Mouse (Mus musculus): ENCODE results near the gene Tiprl. TPM values are rescaled to one million over a fixed set of nuclear protein-coding genes. Genes with fewer than 3 reads are reported as not detected.

Gene Tiprl
- total RNA-seq, 2 experiments from 2014 or later = 60.8 to 62.5 TPM

- no peak for DNase-seq (ENCODE audit: low spot score in 2 of 2)
Observed at GRCm38 (mm10) chr1:165203488-165204035, 33.2 kb downstream of the Tiprl start.

DNA sequence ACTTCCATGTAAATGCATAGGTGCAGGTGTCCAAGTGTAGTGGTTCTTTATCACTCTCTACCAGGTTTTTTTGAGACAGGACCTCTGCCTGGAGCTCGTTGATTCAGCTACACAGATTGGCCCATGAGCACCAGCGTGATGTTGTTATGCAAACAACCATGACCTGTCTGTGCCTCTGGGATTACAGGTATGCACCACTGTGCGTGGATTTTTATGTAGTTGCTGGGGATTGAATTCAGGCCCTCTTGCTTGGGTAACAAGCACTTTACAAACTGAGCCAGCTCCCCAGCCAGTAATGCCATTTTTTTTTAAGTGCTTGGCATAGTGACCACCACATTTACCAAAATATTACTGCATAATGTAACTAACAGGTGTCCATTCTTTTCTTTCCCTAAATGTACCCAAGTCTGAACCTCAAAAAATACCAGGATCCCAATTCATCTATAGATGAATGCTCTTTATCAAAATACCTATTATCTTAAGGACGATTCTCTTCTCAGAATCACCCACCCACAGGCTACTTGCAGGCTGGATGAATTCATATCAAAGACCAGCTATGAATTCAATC is 35.3 kb downstream of the Tiprl start:
- DNase-seq (ENCODE audit: low spot score in 2 of 2) = no peak

GRCm38 (mm10) chr1:165200748-165201147 is 36.0 kb downstream of the Tiprl start:
- DNase-seq (ENCODE audit: low spot score in 2 of 2) = no peak

- no peak for DNase-seq (ENCODE audit: low spot score in 2 of 2)
Observed at GRCm38 (mm10) chr1:165199639-165200038, 37.2 kb downstream of the Tiprl start.

- DNase-seq (ENCODE audit: low spot score in 2 of 2) = no peak
Observed at GRCm38 (mm10) chr1:165198951-165199350, 37.8 kb downstream of the Tiprl start.

DNA sequence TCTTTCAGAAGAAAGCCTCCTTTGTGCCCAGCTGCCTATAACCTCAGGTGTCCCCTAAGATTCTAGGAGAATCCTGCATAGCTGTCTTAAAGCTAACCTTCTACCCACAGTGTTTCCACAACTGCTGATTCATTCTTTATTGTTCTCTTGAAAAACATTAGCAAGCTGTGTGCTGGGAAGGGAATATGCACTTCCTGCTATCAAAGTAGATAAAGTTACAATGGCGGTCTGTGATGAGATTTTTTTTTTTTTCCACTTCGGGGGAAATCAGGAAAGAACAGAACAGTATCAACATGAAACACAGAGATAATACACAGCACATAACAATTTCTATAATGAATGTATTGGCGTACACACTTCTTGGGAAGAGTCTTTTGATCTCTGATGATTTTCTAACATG is 38.9 kb downstream of the Tiprl start:
- DNase-seq (ENCODE audit: low spot score in 2 of 2) = no peak

GRCm38 (mm10) chr1:165195396-165195960 is 41.3 kb downstream of the Tiprl start:
- DNase-seq (ENCODE audit: low spot score in 2 of 2) = no peak

- DNase-seq (ENCODE audit: low spot score in 2 of 2) = no peak
Observed at GRCm38 (mm10) chr1:165194662-165195013, 42.2 kb downstream of the Tiprl start.

- DNase-seq (ENCODE audit: low spot score in 2 of 2) = peak; percentile 60 to 61
Observed at GRCm38 (mm10) chr1:165193880-165194661, 42.7 kb downstream of the Tiprl start, which contains the start of gene Sft2d2. Sft2d2 (minus strand) TSS chr1:165194438.

GRCm38 (mm10) chr1:165193426-165193825 is 43.4 kb downstream of the Tiprl start:
- DNase-seq (ENCODE audit: low spot score in 2 of 2) = no peak

DNA sequence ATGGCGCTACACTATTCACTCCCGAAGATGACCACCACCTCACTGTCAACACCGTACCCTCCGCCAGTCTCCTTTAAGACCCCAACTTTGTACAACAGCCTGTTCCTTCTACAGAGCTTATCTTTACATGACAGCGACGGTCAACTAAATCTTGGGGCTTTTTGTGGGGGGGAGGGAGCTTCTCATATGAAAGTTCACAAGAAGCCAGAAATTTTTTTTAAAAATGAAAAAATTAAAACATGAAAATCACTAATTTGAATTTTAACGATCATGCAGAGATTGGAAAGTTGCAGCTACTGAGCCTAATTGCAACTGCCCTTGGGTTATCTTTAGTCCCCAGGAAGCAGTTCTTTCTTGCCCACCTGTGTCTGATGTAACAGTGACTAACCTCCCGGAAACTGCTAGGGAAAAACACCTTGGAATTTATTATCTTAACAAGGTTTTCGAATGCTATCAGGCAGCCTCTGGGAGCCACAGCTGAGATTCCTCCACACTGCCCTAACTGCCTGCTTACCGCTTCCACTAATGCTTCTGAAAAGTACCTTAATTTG is 44.0 kb downstream of the Tiprl start:
- no peak for DNase-seq (ENCODE audit: low spot score in 2 of 2)

- no peak for DNase-seq (ENCODE audit: low spot score in 2 of 2)
Observed at GRCm38 (mm10) chr1:165192102-165192501, 44.7 kb downstream of the Tiprl start.

DNA sequence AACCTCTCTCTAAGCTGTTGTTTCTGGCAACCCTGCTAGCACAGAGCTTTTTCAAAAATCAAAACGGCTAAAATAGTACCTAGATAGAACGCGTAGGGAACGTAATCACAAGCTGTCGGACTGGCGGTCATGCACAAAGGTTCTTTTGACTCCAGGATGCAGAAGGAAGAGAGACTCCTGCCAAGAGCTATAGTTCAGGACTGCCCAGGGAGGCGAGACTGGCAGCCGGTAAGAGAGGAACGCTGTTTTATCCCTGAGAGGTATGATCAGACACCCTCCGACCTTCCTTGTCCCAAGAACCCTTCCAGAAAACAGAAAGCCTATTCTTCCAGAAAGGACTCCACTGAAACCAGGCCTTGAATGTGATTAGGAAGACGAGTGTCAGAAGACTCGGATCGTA is 45.2 kb downstream of the Tiprl start:
- DNase-seq (ENCODE audit: low spot score in 2 of 2) = peak in 1 of 2 experiments; percentile 4

GRCm38 (mm10) chr1:165190571-165191273 is 46.1 kb downstream of the Tiprl start:
- no peak for DNase-seq (ENCODE audit: low spot score in 2 of 2)

DNA sequence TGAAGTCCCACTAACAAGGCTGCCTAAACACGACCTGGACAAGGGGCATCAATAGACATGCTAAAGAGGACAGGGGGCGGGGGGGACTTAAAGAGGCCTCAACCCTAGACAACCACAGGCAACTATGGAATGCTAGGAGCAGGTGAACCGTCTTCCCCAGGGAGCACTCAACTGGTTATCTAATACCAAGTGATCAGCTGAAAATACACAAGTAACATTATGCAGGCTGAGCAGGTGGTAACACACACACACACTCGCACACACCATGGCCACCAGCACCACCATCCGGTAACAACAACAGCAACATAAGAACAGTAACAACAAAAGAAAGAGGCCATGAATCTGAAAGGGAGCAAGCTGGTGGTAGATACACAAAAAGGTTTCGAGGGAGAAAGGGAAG is 46.7 kb downstream of the Tiprl start:
- DNase-seq (ENCODE audit: low spot score in 2 of 2) = no peak

DNA sequence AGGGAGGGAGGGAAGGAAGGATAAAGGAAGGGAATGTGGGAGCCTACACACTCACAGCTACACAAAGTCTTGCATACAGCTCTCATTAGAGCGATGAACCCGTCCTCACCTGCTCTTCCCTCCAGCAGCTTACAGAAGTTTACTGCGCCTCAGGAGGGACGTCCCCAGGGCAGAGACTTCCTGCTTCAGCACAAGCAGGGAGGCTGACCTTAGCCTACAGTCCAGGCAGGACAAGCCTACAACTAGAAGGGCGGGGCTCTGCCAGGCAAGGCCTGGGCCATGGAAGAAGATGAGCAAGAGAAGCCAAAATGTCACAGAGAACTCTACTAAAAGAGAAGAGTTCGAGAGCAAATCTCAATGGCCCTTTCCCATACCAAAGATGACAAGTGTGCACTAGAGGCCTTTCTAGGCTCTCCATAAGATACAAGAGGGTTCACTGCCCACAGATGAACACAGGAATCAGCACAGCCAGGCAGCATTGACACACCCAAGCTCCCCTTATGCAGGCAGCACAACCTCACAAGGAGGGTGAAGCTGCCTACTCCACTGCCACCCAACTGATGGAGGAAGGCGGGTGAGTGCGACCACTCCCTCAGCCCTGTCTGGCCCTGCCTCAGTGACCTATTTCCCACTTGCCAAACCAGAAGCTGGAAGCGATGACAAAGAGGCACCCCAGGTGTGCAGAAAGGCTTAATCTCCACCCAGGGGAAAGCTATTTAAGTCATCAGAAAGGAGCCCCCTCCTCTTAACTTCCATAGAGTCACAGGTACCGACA is 47.8 kb downstream of the Tiprl start:
- no peak for DNase-seq (ENCODE audit: low spot score in 2 of 2)

- DNase-seq (ENCODE audit: low spot score in 2 of 2) = peak in 1 of 2 experiments; percentile 7
Observed at GRCm38 (mm10) chr1:165187357-165187756, 49.4 kb downstream of the Tiprl start.

GRCm38 (mm10) chr1:165186491-165186890 is 50.3 kb downstream of the Tiprl start:
- no peak for DNase-seq (ENCODE audit: low spot score in 2 of 2)

- DNase-seq (ENCODE audit: low spot score in 2 of 2) = no peak
Observed at GRCm38 (mm10) chr1:165185116-165185515, 51.7 kb downstream of the Tiprl start.

GRCm38 (mm10) chr1:165184178-165184577 is 52.6 kb downstream of the Tiprl start:
- no peak for DNase-seq (ENCODE audit: low spot score in 2 of 2)

Measured in layer of hippocampus, postnatal 14 days (tissue).